Mouse (Mus musculus): Measurements from ENCODE around the gene Kirrel2. TPM values are rescaled to one million over a fixed set of nuclear protein-coding genes. Genes with fewer than 3 reads are reported as not detected.

Gene Kirrel2
- polyA plus RNA-seq, 1 experiment from 2014 or later: 3.9 TPM

DNA sequence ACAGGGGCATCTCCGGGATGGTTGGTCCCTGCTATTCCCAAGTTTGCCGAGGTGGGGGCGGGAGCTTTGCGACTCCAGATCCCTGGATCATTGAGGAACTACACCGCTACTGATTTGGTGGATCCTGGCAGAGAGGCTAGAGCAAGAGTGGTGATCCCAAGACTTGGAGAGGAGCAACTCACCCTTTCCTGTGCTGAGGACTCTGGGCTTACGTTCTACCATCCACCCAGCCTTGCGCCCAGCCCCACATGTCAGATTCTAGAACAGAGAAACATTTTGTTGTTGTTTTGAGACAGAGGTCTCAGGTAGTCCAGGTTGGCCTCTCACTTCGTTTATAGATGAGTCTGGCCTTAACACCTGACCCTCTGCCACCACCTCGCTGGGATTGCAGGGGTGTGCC lies 34.9 kb downstream of the Kirrel2 start:
- Histone ChIP-seq H3K4me3 (peak overlapping the region; percentile 61), H3K9me3 (no peaks in the 10 kb centered on the region), H3K27me3 (peaks cover 12% of the 10 kb centered on the region; the same call in 1 of the 2 replicates), H3K4me1 (replicated peaks) (peaks cover 26% of the 10 kb centered on the region), H3K9ac (peak overlapping the region; percentile 76), H3K4me2 (peak overlapping the region; percentile 96), H3K36me3 (peaks cover 19% of the 10 kb centered on the region), H3K27ac (replicated peaks) (peak overlapping the region; percentile 46)
- peak; percentile 61 for ATAC-seq (ENCODE audit: low read depth)
- WGBS: 19% methylated on average over 9 of the region's 9 CpGs

DNA sequence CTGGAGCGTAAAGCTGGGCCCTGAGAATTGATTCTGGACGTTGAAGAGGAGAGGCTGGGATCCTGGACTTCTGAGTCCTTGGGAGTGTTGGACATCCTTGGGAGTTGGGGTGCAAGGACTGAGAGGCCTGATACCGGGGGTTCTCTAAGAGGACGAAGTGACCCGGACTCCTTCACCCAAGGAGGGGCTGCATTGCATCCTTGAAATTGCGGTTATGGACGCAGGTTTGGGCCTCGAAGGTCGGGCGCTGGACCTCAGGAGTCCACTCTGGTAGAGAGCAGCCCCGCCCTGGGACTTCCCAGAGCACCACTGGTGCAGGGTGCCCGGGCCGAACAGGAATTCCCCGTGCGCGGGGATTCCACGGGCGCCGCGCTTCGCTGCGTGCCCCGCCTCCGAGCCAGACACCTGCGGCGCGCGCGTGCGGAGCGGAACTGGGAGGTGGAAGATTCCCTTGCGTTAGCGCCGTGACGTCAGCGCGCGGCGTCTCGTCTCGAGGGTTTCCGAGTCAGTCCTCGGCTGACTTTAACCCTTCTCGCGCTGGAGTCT lies 35.5 kb downstream of the Kirrel2 start:
- Histone ChIP-seq H3K4me1 (replicated peaks) (peaks cover 26% of the 10 kb centered on the region), H3K27me3 (peaks cover 12% of the 10 kb centered on the region; the same call in 1 of the 2 replicates), H3K9me3 (no peaks in the 10 kb centered on the region), H3K36me3 (peaks cover 15% of the 10 kb centered on the region), H3K4me2 (peak overlapping the region; percentile 96), H3K4me3 (peak overlapping the region; percentile 61), H3K9ac (peak overlapping the region; percentile 76), H3K27ac (replicated peaks) (peak overlapping the region; percentile 46)
- ATAC-seq (ENCODE audit: low read depth): peak; percentile 94
- under 1% methylated on average over 45 of the region's 45 CpGs for WGBS

DNA sequence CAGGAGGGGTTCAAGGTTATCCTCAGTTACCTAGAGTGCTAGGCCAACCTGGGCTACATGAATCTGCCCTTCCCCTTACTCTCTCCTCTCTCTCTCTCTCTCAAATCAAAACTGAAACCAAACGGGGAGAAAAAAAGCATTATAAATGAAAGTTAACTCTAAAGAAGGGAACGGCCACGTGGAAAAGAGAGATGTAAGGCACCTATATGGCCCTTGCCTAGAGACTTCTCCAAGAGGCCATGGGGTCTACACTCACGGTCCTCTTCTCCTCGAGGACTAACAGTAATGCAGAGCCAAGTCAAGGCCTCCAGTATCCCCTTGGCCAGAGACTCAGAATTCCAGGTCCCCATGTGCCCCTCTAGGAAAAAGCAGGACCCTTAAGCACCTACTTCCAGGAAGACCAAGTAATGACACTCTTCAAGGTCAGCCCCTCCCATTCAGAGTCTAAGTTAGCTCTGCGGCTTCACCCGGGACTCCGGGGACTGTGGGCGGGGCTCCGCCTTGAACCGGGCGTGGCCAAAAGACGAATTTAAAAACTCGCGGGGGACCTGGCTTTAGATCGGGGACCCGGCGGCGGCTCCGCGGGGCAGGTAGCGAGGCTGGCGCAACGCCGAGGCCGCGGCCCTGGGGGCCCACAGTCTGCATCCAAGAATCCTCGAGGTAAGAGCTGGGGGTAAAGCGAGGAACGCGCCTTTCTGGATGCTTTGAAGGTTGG lies 36.2 kb downstream of the Kirrel2 start, which contains the start of gene Nfkbid:
TSS of gene Nfkbid (plus strand) at position 558 of the 715 bp plus-strand sequence.
- peak within 1 kb of the TSS; percentile 96 for H3K4me2 ChIP-seq
- peak; percentile 25; the same call in 1 of the 2 replicates for ATAC-seq (ENCODE audit: low read depth)
- WGBS: 9% methylated on average over 31 of the region's 31 CpGs
- peaks cover 26% of the 10 kb centered on the region for H3K4me1 ChIP-seq (replicated peaks)
- peak within 1 kb of the TSS; percentile 46 for H3K27ac ChIP-seq (replicated peaks)
- peaks cover 12% of the 10 kb centered on the region; the same call in 1 of the 2 replicates for H3K27me3 ChIP-seq
- peak within 1 kb of the TSS; percentile 61 for H3K4me3 ChIP-seq
- H3K36me3 ChIP-seq: peaks cover 11% of the 10 kb centered on the region
- H3K9me3 ChIP-seq: no peaks in the 10 kb centered on the region
- peak within 1 kb of the TSS; percentile 76 for H3K9ac ChIP-seq

DNA sequence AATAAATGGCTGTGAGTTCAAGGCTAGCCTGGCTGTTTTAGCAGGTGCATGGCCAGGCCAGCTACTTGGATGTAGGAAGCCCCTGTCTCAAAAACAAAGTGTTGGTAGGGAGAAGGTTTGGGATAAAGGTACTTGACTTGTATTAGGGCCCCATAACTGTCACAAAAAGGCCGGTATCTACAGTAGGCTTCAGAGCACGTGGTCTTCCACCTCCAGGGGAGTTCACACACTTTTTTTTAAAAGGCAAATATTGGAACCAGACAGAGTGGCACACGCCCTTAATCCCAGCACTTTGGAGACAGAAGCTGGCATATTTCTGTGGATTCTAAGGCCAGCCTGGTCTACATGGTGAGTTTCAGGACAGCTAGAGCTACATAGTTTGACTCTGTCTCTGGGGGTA lies 36.8 kb downstream of the Kirrel2 start:
- H3K4me3 ChIP-seq: no peak overlapping the region
- WGBS: 90% methylated on average over 3 of the region's 3 CpGs
- H3K4me2 ChIP-seq: no peak overlapping the region
- H3K9me3 ChIP-seq: no peaks in the 10 kb centered on the region
- H3K27me3 ChIP-seq: peaks cover 12% of the 10 kb centered on the region; the same call in 1 of the 2 replicates
- H3K36me3 ChIP-seq: peaks cover 6% of the 10 kb centered on the region
- ATAC-seq (ENCODE audit: low read depth): no peak
- H3K4me1 ChIP-seq (replicated peaks): peaks cover 26% of the 10 kb centered on the region
- no peak overlapping the region for H3K9ac ChIP-seq
- H3K27ac ChIP-seq (replicated peaks): no peak overlapping the region

DNA sequence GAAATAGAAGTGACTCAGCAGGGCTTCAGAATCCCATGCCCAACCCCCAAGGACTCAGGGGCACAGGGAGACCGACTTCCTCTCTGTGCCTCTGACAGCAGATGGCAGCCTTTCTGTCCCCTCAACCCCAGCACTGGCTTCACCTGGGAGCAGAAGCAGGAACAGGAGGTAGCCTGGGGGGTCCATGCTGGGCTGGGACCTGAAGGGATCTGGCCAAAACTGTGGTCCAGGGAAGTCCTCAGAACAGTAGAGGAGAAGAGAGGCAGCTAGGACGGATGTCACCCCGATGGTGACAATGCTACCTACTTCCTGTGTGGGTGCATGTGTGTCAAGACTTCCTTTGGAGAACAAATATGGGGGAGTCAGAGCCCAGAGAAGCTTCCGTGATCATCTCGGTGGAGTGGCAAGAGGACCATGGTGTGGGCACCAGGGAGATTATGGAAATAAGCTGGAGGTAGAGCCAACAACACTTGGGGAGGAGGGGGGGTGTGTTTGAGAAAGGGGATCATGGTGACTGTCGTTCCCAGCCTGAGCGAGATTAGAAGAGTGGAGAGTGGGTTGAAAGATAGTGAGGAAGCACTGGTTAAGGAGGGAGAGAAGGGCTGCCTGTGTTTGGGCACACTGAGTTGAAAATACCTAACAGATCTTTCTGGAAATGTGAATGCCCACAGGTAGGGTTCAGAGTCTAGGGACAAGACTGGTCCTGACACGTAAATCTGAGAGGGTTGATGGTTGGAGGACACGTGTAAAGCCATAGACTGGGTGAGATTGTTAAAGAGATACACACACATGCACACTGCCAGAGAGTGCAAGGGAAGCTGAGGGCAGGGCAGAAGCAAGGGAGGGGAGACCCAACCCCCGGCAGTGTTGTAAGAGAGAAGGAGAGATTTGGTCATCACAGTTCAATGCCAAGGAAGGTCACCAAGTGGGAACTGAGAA lies 37.7 kb downstream of the Kirrel2 start, which contains the start of gene Hcst:
TSS of gene Hcst (minus strand) at position 294 of the 939 bp plus-strand sequence.
- Histone ChIP-seq H3K9me3 (no peaks in the 10 kb centered on the region), H3K27ac (replicated peaks) (no peak within 1 kb of the TSS), H3K4me3 (no peak within 1 kb of the TSS), H3K9ac (no peak within 1 kb of the TSS), H3K4me2 (no peak within 1 kb of the TSS), H3K36me3 (no peaks in the 10 kb centered on the region), H3K4me1 (replicated peaks) (peaks cover 26% of the 10 kb centered on the region), H3K27me3 (peaks cover 12% of the 10 kb centered on the region; the same call in 1 of the 2 replicates)
- no peak for ATAC-seq (ENCODE audit: low read depth)
- WGBS: 77% methylated on average over 10 of the region's 10 CpGs

DNA sequence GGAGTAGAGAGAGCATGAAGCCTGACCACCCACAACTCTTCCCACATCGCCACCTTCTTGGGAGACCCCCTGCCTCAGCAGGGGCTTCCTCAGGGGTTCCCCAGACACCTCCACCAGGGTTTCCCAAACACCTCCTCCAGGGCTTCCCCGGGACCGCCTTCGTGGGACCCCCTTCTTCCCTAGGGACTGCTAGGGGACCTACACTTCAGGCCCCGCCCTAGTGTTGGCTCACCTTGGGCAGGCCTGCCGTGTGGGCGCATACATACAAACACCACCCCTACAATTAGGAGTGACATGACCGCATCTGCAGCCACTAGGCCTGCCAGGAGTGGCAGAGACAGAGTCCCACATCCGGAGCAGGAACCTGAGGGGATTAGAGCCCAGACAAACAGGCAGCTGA lies 39.6 kb downstream of the Kirrel2 start:
- no peak for ATAC-seq (ENCODE audit: low read depth)
- Histone ChIP-seq H3K4me1 (replicated peaks) (peaks cover 15% of the 10 kb centered on the region), H3K9me3 (no peaks in the 10 kb centered on the region), H3K27ac (replicated peaks) (no peak overlapping the region), H3K36me3 (no peaks in the 10 kb centered on the region), H3K9ac (no peak overlapping the region), H3K27me3 (peaks cover 12% of the 10 kb centered on the region; the same call in 1 of the 2 replicates), H3K4me3 (no peak overlapping the region), H3K4me2 (no peak overlapping the region)
- WGBS: 80% methylated on average over 9 of the region's 9 CpGs

DNA sequence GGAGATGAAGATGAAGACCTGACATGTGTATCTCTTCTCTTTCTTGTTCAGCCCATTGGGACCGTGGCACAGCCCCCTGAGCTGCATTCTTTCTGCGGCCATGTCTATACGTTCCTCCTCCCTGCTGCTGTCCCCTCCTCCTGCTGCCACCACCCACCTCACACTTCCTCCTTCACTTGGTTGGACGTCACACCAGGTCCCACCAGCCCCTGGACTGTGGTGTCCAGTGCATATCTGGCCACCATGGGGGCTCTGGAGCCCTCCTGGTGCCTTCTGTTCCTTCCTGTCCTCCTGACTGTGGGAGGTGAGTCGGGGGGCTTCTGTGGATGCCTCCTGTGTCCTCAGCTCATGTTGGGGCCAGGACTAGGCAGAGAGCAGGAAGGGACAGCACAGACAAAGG lies 43.9 kb downstream of the Kirrel2 start, which contains the start of gene Tyrobp:
TSS of gene Tyrobp (plus strand) at position 165 of the 400 bp plus-strand sequence.
- Histone ChIP-seq H3K27ac (replicated peaks) (no peak within 1 kb of the TSS), H3K9ac (no peak within 1 kb of the TSS), H3K4me2 (no peak within 1 kb of the TSS), H3K9me3 (no peaks in the 10 kb centered on the region), H3K4me1 (replicated peaks) (no peaks in the 10 kb centered on the region), H3K4me3 (no peak within 1 kb of the TSS), H3K27me3 (no peaks in the 10 kb centered on the region), H3K36me3 (no peaks in the 10 kb centered on the region)
- no peak for ATAC-seq (ENCODE audit: low read depth)
- 72% methylated on average over 5 of the region's 5 CpGs for WGBS

DNA sequence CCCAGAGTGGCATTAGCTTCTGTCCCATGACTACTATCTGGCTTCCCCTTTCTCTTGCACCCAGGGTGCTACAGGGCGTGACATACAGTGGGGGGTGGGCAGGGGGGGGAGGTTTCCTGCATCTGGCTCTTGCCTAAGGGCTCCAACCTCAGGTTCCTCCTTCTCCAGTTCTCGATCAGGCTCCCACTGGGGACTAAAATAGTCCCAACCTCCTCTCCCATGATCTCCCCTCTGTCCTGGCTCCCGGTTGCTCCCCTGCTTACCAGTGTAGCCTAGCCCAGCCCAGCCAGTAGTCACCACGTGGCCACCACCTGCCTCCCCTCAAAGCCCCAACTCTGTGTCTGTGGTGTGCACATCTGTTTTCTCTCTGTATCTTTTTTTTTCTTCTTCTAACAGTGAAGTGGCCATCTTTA lies 44.7 kb downstream of the Kirrel2 start:
- Histone ChIP-seq H3K4me3 (no peak overlapping the region), H3K4me1 (replicated peaks) (no peaks in the 10 kb centered on the region), H3K9me3 (no peaks in the 10 kb centered on the region), H3K9ac (no peak overlapping the region), H3K27ac (replicated peaks) (no peak overlapping the region), H3K4me2 (no peak overlapping the region), H3K36me3 (no peaks in the 10 kb centered on the region), H3K27me3 (0 out of 2 replicates have a peak, but pooled peaks cover 1% of the 10 kb centered on the region)
- WGBS: 54% methylated on average over 4 of the region's 4 CpGs
- no peak for ATAC-seq (ENCODE audit: low read depth)

DNA sequence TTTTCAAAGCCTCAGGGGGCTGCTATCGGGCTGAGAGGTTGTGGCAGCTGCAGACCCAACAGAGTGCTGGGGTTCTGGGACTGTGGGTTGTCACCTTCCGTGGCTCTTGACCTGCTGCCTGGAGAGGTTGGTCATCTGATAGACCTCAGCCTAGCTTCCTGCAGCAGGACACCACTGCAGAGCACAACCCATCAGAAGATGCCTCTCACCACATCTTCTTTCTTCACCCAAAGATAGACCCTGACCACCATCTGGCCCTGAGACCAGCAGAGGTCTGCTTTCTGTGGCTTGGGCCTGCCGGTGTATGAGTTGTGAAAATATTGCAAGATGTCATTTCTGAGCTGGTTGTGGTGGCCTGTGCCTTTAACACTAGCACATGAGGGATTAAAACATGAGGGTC lies 46.5 kb downstream of the Kirrel2 start:
- WGBS: 75% methylated on average over 3 of the region's 3 CpGs
- Histone ChIP-seq H3K9ac (no peak overlapping the region), H3K27ac (replicated peaks) (no peak overlapping the region), H3K4me1 (replicated peaks) (no peaks in the 10 kb centered on the region), H3K4me3 (no peak overlapping the region), H3K9me3 (no peaks in the 10 kb centered on the region), H3K36me3 (no peaks in the 10 kb centered on the region), H3K27me3 (0 out of 2 replicates have a peak, but pooled peaks cover 3% of the 10 kb centered on the region), H3K4me2 (no peak overlapping the region)
- no peak for ATAC-seq (ENCODE audit: low read depth)

DNA sequence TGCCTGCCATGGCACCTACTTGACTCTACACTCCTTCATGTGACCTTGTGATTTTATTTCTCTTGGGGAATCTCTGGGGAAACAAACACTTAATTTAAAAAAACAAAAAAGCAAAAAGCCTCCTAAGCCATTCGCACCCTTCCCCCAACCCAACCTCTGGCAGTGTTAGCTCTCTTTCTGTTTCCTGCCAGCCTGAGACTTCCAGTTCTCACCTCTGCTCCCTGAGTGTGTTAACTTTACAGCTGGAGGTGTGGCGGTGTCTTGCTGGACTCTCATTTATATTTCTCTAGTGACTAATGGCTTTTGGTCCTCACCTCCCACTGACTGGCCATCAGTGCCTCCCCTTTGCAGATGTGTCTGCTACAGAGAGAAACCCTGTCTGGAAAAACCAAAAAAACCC lies 47.7 kb downstream of the Kirrel2 start:
- no peak for ATAC-seq (ENCODE audit: low read depth)

DNA sequence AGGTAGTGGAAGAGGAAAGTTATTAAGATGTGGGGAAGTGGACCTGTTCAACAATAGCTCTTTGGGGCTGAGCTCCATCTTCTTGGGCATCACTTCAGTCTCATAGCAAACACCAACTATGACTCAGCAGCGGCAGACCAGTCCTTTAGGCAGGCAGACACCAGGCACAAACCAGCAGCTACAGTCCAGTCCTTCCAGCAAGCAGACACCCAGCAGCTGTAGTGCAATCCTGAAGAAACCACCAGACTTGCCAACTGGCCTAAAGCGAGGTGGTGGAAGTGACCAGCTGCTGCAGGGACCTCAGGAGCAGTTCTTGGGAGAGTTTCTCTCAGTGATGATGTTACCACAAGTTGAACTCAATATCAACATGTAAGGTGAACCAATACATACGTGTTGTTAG lies 48.9 kb downstream of the Kirrel2 start:
- 82% methylated on average over 3 of the region's 3 CpGs for WGBS
- 0 out of 2 replicates have a peak, but pooled peaks cover 3% of the 10 kb centered on the region for H3K27me3 ChIP-seq
- H3K36me3 ChIP-seq: no peaks in the 10 kb centered on the region
- no peak overlapping the region for H3K9ac ChIP-seq
- no peak overlapping the region for H3K27ac ChIP-seq (replicated peaks)
- no peak for ATAC-seq (ENCODE audit: low read depth)
- no peaks in the 10 kb centered on the region for H3K4me1 ChIP-seq (replicated peaks)
- no peaks in the 10 kb centered on the region for H3K9me3 ChIP-seq
- H3K4me3 ChIP-seq: no peak overlapping the region
- H3K4me2 ChIP-seq: no peak overlapping the region

More for the DNA sequence above, 47.7 kb downstream of the Kirrel2 start:
- Histone ChIP-seq H3K4me1 (replicated peaks) (no peaks in the 10 kb centered on the region), H3K4me2 (no peak overlapping the region), H3K4me3 (no peak overlapping the region), H3K27ac (replicated peaks) (no peak overlapping the region), H3K27me3 (0 out of 2 replicates have a peak, but pooled peaks cover 3% of the 10 kb centered on the region), H3K36me3 (no peaks in the 10 kb centered on the region), H3K9me3 (no peaks in the 10 kb centered on the region), H3K9ac (no peak overlapping the region)
- 62% methylated on average over 2 of the region's 2 CpGs for WGBS
